Mouse (Mus musculus) lung, postnatal 14 days (tissue): ENCODE measurements at regions not wholly inside any gene's neighbourhood (a gene's known extent, or its start where the extent isn't known, plus 50 kb on each side); places are given as distances from the start of the nearest gene placed in this dataset.

ENCODE experiments used
- DNase-seq: peaks from one replicate; pipeline ENCODE4 v3.0.0; 2021

DNA sequence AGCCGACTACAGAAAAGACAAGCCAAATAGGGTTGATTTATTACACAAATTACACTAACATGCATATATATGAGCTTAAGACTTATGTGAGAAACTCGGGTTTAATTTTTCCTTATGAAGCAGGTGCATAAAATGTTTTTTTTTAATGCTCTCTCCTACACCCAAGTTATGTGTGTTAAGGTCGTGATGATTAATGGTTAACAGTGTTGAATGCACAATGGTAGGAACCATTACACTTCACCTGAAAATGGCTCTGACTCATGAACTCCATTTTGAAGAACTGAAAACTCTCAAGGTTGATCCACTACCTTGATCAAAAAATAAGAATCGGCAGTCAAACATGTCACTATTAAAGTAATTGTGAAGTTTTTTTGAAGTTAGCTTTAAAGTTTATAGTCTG, 59.4 kb upstream of the Ifne start:
- DNase-seq, result no peak

DNA sequence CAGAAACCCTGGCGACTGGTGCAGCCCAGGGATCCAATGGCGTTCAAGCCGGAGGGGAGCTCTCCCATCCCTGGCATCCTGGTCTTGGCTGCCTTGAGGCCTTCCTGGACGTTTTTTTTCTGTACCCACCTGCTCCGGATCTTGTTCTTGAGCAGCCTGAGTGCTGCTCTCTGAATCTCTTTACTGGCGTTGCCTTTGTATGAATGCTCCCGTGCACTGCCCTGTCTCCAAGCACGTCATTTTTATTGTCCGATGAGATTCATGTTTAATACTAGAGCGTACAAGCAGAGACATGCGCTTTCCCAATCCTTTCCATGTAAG, 58.7 kb upstream of the Ifne start:
- DNase-seq, result no peak

- DNase-seq, result peak; percentile 42
These were observed 58.1 kb upstream of the Ifne start for GRCm38 (mm10) chr4:88937866-88938711.

GRCm38 (mm10) chr4:88936976-88937375, 57.0 kb upstream of the Ifne start:
- DNase-seq, result no peak

DNA sequence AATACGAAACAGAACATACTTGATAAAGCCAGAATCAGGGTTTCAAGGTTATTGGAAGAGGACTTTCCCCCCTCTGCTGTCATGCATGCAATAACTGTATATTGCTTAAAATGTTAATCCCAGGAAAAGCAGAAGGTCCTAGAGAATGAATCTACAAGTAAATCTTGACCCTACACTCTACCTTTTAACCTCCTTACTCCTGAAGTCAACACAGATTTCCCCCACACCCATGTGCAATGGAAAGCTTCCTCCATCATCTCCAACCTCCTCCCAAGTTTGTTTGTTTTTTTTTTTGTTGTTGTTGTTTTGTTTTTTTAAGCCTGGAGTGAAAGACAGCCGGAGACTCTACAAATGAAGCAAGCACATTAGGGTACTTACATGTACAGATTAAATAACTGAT, 55.9 kb upstream of the Ifne start:
- no peak for DNase-seq

DNA sequence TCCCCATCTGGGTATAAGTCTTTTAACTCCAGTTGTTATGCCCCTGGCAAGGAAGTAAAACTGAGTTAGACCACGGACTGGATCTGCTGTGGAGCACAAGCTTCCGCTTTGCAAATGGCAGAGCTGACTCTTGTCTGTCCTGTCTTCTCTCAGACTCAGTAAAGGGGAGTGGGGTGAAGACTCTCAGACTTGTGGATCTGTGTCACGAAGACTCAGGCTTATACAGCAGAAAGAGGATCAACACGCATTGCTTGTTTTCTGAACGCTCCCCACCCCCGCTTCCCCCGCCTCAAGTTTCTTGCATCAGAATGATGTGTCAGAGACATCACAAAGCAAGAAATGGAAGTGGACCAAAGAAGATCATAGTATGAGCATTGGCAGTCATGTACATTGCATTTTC, 55.3 kb upstream of the Ifne start:
- DNase-seq, result no peak

DNA sequence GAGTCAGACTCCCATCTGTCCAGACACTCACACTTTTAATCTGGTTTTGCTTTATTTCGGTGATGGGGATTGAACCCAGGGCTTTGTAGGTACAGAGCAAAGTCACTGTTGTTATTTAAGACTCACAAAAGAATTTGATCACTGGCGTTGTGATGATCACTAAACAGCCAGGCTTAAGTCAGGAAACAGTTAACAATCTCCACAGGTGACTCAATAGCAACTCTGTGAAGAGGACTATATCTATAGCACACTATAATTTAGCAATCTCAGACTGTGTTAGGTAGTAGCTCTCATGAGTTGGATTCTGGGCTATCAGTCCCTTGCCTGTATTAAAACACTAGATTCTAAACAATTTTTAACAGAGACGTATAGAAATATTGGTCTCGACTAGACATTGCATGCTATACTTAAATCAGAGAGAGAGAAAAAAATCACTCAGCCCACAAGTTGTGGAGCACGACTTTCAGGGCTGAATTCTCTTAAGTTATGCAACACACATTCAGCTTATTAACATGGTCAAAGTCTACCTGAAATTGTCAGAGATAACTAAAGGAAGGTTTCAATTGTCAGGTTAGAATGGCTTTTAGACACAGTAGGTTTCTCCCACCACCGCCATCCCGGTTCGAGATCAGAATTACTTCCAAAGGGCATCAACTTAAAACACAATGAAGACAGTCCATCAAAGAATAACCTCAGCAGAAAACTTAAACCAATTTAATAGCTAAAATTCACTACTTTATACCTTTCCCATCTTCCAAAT, 54.4 kb upstream of the Ifne start:
- no peak for DNase-seq

- no peak for DNase-seq
These were observed 51.2 kb upstream of the Ifne start for GRCm38 (mm10) chr4:88931217-88931616.
